Mouse (Mus musculus) thymus, postnatal 36 days (tissue): ENCODE measurements around the gene Gm43302.
"Not testable (repeated sequence)": the region's sequence is repeated elsewhere in the genome, so short reads cannot be mapped to it uniquely, and the experiment has no call there.

Experiments used
- DNase-seq, 2 experiments: peaks; one replicate each; pipeline ENCODE4 v3.0.0; 2022; ENCODE audit warnings: mixed read lengths in 2 of 2

Gene Gm43302

DNA sequence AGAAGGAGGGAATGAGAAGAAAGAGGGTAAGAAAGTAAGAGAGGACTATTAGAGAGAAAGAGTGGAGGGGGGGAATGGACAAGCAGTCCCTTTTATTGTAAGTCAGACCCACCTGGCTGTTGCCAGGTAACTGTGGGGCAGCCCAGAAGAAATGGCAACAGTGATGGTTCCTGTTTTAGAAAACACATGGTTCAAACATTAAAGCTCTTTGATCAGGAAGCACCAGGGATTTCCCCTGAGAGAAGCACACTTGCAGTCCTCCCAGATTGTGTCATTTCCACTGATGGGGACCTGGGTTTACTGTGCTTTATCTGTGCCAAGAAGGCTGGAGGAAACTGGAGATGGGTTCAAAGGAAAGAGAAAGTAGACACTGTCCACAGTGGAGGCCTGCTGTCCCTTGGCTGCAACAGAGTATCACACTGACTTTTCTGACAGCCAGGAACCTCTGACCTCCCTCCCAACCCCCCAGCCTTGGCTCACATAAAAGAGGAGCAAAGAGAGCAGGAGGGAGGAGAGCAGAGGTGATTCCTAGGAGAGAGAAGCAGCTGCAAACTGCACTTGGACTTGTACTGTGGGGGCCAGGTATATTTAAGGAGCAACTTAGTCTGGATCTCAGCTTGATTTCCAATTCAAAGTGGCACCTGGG, 95.5 kb downstream of the Gm43302 start:
- not testable (repeated sequence) for DNase-seq

DNA sequence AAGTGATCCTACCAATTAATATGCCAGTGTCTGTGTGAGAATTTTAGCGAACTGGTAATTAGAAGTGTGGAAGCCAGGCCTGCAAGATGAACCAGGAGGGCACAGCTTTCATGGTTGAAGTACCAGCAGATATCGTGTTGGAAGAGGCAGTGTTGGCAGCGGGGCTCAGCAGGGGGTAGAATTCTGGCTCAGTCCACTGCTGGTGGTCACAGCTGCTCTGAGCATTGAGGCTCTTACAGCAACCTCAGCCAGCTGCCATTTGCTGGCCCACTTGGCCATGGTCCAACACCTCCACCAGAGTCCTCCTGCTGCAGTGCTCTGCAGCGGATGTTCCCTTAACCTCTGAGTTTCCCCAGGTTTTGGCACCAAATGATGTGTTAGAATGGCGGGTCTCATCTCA, 97.2 kb downstream of the Gm43302 start:
- DNase-seq, result not testable (repeated sequence)

DNA sequence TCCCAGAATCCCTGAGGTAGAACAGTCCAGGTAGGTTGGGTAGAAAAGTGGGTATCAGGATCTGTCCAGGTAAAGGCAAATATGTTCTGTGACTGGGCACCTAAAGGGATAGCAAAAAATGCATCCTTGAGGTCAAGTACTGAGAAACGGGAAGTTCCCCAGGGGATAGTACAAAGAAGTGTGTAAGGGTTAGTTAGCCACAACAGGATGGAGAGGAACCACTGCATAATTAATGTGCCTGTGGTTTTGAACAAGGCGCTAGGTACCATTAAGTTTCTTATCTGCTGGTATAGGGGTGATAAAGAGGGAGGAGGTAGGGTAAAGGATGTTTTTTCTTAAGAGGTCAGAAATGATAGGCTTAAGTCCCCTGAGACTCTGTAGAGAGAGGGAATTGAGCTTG, 101.0 kb downstream of the Gm43302 start:
- DNase-seq, result not testable (repeated sequence)

DNA sequence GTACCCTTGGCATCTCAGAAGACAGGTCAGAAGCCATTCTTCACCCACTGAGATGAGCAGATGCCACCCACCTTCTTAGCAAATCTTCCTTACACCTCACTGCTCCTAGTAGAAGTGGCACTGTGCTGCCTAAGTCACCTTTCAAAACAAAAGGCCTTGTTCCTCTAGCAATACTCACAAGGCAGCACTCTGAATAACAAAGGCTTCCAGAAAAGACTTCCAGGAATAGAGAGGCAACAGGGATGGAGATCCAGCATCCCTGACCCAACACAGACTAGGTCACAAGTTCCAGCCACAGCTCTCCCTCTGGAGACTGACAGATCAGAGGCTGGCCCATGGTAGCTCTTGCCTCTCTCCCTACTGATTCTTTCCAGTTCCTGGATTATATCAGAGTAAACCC, 112.0 kb downstream of the Gm43302 start:
- DNase-seq, result no peak
